Comparison of ENCODE assay signal across 8 mouse cellular contexts in genomic region chr7:142470808-142471413, GRCm38 (mm10). TPM values are rescaled to one million over a fixed set of nuclear protein-coding genes. Genes with fewer than 3 reads are reported as not detected.
DNase-seq lines count a peak whose midpoint lies in the region; ATAC-seq and TF ChIP-seq lines count a peak whose summit lies in the region.

No protein-coding gene starts in this region.

- intact Hi-C loops in left cerebral cortex, postnatal 14 days (cut with DNase I): no loop called here

- H3K9ac ChIP-seq in neural tube, embryonic 13.5 days: no peak overlapping the region

- H3K4me2 ChIP-seq in neural tube, embryonic 13.5 days: no peak overlapping the region

- H3K27me3 ChIP-seq in neural tube, embryonic 13.5 days: no peaks in the 10 kb centered on the region

- H3K27ac ChIP-seq in neural tube, embryonic 13.5 days (replicated peaks): no peak overlapping the region

- peaks cover 32% of the 10 kb centered on the region for H3K4me1 ChIP-seq in neural tube, embryonic 13.5 days (replicated peaks)

- TF ChIP-seq POLR2A in brain, embryonic 14.5 days (IDR thresholded peaks at IDR 0.05; ENCODE audit: borderline replicate concordance, extremely low read depth, insufficient read depth, insufficient read length, poor library complexity, severe bottlenecking): no peak

- TF ChIP-seq CTCF in brain, embryonic 14.5 days (IDR thresholded peaks at IDR 0.05; ENCODE audit: borderline replicate concordance, extremely low read depth, insufficient read depth, insufficient read length): no peak

- no peaks in the 10 kb centered on the region for H3K9me3 ChIP-seq in neural tube, embryonic 13.5 days

- 24% methylated on average over 4 of the region's 4 CpGs for WGBS in neural tube, embryonic 13.5 days

- no peaks in the 10 kb centered on the region for H3K36me3 ChIP-seq in neural tube, embryonic 13.5 days

- 0 out of 2 replicates have a peak, but pooled peaks have one; percentile 28 for ATAC-seq in neural tube, embryonic 13.5 days (ENCODE audit: low read depth)
- no peak for ATAC-seq in erythroblast, adult 5-6 weeks (replicated peaks; ENCODE audit: low FRiP score, poor library complexity, severe bottlenecking)

- DNase-seq in left cerebral cortex, postnatal 14 days (ENCODE audit: low spot score in 2 of 2): peak; percentile 19 to 48
- no peak for DNase-seq in left cerebral cortex, adult 11 months (ENCODE audit: low spot score)
- DNase-seq in brain, embryonic 14.5 days (ENCODE audit: low read depth): peak; percentile 61
- DNase-seq in heart, adult 9 months (ENCODE audit: low spot score in 2 of 2): peak; percentile 83 to 87
- DNase-seq in kidney, postnatal 36 days: peak; percentile 16 to 25
- no peak for DNase-seq in spleen, postnatal 4 days (ENCODE audit: low spot score in 2 of 2)

- no peak overlapping the region for H3K4me3 ChIP-seq in neural tube, embryonic 13.5 days

RNA-seq across cellular contexts. Expression of gene Lsp1, which starts 10.3 kb away (rescaled TPM):
- total RNA-seq in left cerebral cortex, postnatal 14 days (2021): 1 to 10 TPM; 6.4 to 7.7 TPM
- polyA plus RNA-seq in brain, embryonic 14.5 days (2012; rRNA removed): 6.2 and 7.6 TPM in 2 replicates
- polyA plus RNA-seq in neural tube, embryonic 13.5 days (2015; fragmentation: Nextera tagmentation; extraction: Ambion mirVana): 9.3 and 15.8 TPM in 2 replicates
- 119 and 155 TPM in 2 replicates for total RNA-seq in erythroblast, adult 5-6 weeks (2015; ENCODE audit: low replicate concordance)
- 98.7 and 120 TPM in 2 replicates for total RNA-seq in erythroblast, adult 5-6 weeks (2017; ENCODE audit: low replicate concordance)

RNA-seq across cellular contexts. Expression of gene Tnnt3, which starts 27.7 kb away (rescaled TPM):
- total RNA-seq in left cerebral cortex, postnatal 14 days (2021): not detected
- polyA plus RNA-seq in brain, embryonic 14.5 days (2012; rRNA removed): 0.68 and 1.9 TPM in 2 replicates
- 2.4 and 8.4 TPM in 2 replicates for polyA plus RNA-seq in neural tube, embryonic 13.5 days (2015; fragmentation: Nextera tagmentation; extraction: Ambion mirVana)
- not detected in 2 replicates for total RNA-seq in erythroblast, adult 5-6 weeks (2015; ENCODE audit: low replicate concordance)
- 2.0 TPM in 1 of 2 replicates, not detected in the other for total RNA-seq in erythroblast, adult 5-6 weeks (2017; ENCODE audit: low replicate concordance)

RNA-seq across cellular contexts. Expression of gene Tnni2, which starts 29.3 kb away (rescaled TPM):
- under 1 TPM in 1 of 2 experiments, not detected in 1; 0.74 TPM for total RNA-seq in left cerebral cortex, postnatal 14 days (2021)
- polyA plus RNA-seq in brain, embryonic 14.5 days (2012; rRNA removed): 0.73 and 1.2 TPM in 2 replicates
- 2.2 and 8.9 TPM in 2 replicates for polyA plus RNA-seq in neural tube, embryonic 13.5 days (2015; fragmentation: Nextera tagmentation; extraction: Ambion mirVana)
- total RNA-seq in erythroblast, adult 5-6 weeks (2015; ENCODE audit: low replicate concordance): 19.6 TPM in 1 of 2 replicates, not detected in the other
- total RNA-seq in erythroblast, adult 5-6 weeks (2017; ENCODE audit: low replicate concordance): 2.0 and 6.4 TPM in 2 replicates

RNA-seq across cellular contexts. Expression of gene Syt8, which starts 36.3 kb away (rescaled TPM):
- total RNA-seq in left cerebral cortex, postnatal 14 days (2021): under 1 TPM in 1 of 2 experiments, not detected in 1; 0.44 TPM
- 0.23 and 0.44 TPM in 2 replicates for polyA plus RNA-seq in brain, embryonic 14.5 days (2012; rRNA removed)
- 0.39 TPM in 1 of 2 replicates, not detected in the other for polyA plus RNA-seq in neural tube, embryonic 13.5 days (2015; fragmentation: Nextera tagmentation; extraction: Ambion mirVana)
- total RNA-seq in erythroblast, adult 5-6 weeks (2015; ENCODE audit: low replicate concordance): not detected in 2 replicates
- not detected in 2 replicates for total RNA-seq in erythroblast, adult 5-6 weeks (2017; ENCODE audit: low replicate concordance)

Comparison
In these comparisons a context has a peak if more than half of its experiments do, and no peak if none do; other contexts are left out.
1. DNase-seq: peak in left cerebral cortex, postnatal 14 days (2 of 2), brain, embryonic 14.5 days (single experiment), heart, adult 9 months (2 of 2) and kidney, postnatal 36 days (2 of 2); none in left cerebral cortex, adult 11 months (single experiment) and spleen, postnatal 4 days (0 of 2).
2. RNA of gene Lsp1, which starts 10.3 kb away (total RNA-seq): 98.7 to 155 TPM in erythroblast, adult 5-6 weeks; 6.4 to 7.7 TPM in left cerebral cortex, postnatal 14 days; every median in the first group is over 10 times any median in the second.